Comparison of ENCODE assay signal across 11 mouse cellular contexts in genomic region chr1:128213261-128213660, GRCm38 (mm10). TPM values are rescaled to one million over a fixed set of nuclear protein-coding genes. Genes with fewer than 3 reads are reported as not detected.
DNase-seq lines count a peak whose midpoint lies in the region; ATAC-seq lines count a peak whose summit lies in the region.
"Had no signal": no experiment of that assay in that cellular context is flagged by ENCODE, and none has a peak within 500 bp of the region (broad histone marks: within the 10 kb centered on the region; RNA-seq: fewer than 3 reads in every experiment).

No protein-coding gene starts in this region.

- H3K9ac ChIP-seq in liver, embryonic 11.5 days (ENCODE audit: low read depth, low read length), result no peak overlapping the region
- H3K9ac ChIP-seq: liver, embryonic 15.5 days had no signal

- ATAC-seq in liver, embryonic 11.5 days (replicated peaks; ENCODE audit: low FRiP score), result no peak
- no peak for ATAC-seq in monocyte, adult 5-6 weeks (replicated peaks; ENCODE audit: insufficient number of reproducible peaks, low FRiP score, low TSS enrichment, poor library complexity, severe bottlenecking)
- ATAC-seq: intestine, embryonic 16.5 days had no signal

- H3K27me3 ChIP-seq in heart, embryonic 10.5 days (ENCODE audit: insufficient read depth, poor library complexity, severe bottlenecking), result no peaks in the 10 kb centered on the region
- H3K27me3 ChIP-seq in liver, embryonic 11.5 days (replicated peaks; ENCODE audit: control insufficient read depth, insufficient read depth, low read length), result no peaks in the 10 kb centered on the region
- H3K27me3 ChIP-seq: liver, embryonic 15.5 days had no signal

- H3K9me3 ChIP-seq in heart, embryonic 10.5 days, result no peaks in the 10 kb centered on the region
- no peaks in the 10 kb centered on the region for H3K9me3 ChIP-seq in liver, embryonic 11.5 days (ENCODE audit: control insufficient read depth, low read length)
- H3K9me3 ChIP-seq: liver, embryonic 15.5 days had no signal

- no peak overlapping the region for H3K4me2 ChIP-seq in liver, embryonic 11.5 days
- H3K4me2 ChIP-seq: liver, embryonic 15.5 days had no signal

- no peak overlapping the region for H3K27ac ChIP-seq in heart, embryonic 10.5 days
- no peak overlapping the region for H3K27ac ChIP-seq in liver, embryonic 11.5 days (ENCODE audit: low read depth, low read length)
- H3K27ac ChIP-seq: liver, embryonic 15.5 days had no signal

- no peak overlapping the region for H3K4me3 ChIP-seq in heart, embryonic 10.5 days
- no peak overlapping the region for H3K4me3 ChIP-seq in liver, embryonic 11.5 days (ENCODE audit: low read depth, low read length)
- H3K4me3 ChIP-seq: liver, embryonic 15.5 days had no signal

- H3K4me1 ChIP-seq in heart, embryonic 10.5 days, result no peaks in the 10 kb centered on the region
- H3K4me1 ChIP-seq in liver, embryonic 11.5 days (replicated peaks; ENCODE audit: control insufficient read depth, insufficient read depth, low read length), result no peaks in the 10 kb centered on the region
- H3K4me1 ChIP-seq: liver, embryonic 15.5 days had no signal

- peak; percentile 88 for DNase-seq in heart, embryonic 10.5 days (ENCODE audit: low spot score)
- DNase-seq in heart, postnatal 10 days, result no peak
- DNase-seq in liver, result peak; percentile 17
- no peak for DNase-seq in liver, embryonic 11.5 days (ENCODE audit: low spot score)
- DNase-seq in MEL-GATA-1-ER (ENCODE audit: extremely low read depth, low read depth), result peak; percentile 85
- peak; percentile 38 for DNase-seq in forelimb bud, embryonic 11.5 days (ENCODE audit: low read depth, low spot score)
- no peak for DNase-seq in spleen, adult 12 weeks (ENCODE audit: low spot score)
- DNase-seq: adrenal gland, adult 2 months had no signal

- intact Hi-C loops in heart, postnatal 10 days (cut with DNase I), result no loop called here

- peaks cover 56% of the 10 kb centered on the region for H3K36me3 ChIP-seq in heart, embryonic 10.5 days
- peaks cover 16% of the 10 kb centered on the region for H3K36me3 ChIP-seq in liver, embryonic 11.5 days (ENCODE audit: control insufficient read depth, insufficient read depth, low read length)

- 60% methylated on average over 5 of the region's 5 CpGs for WGBS in heart, embryonic 10.5 days
- WGBS in liver, embryonic 11.5 days, result 73% methylated on average over 5 of the region's 5 CpGs

RNA-seq across cellular contexts. Expression of gene Ubxn4, which starts 30.5 kb away (rescaled TPM):
- polyA plus RNA-seq in heart, embryonic 10.5 days (2016; fragmentation: Nextera tagmentation; extraction: Ambion mirVana), result 57.1 and 63.3 TPM in 2 replicates
- total RNA-seq in heart, postnatal 10 days (2021), result 10 to 100 TPM; 45.1 to 46.7 TPM
- polyA plus RNA-seq in liver, embryonic 11.5 days (2014; fragmentation: Nextera tagmentation; extraction: Ambion mirVana), result 57.9 and 59.5 TPM in 2 replicates
- total RNA-seq in monocyte, adult 5-6 weeks (2017), result 178 to 257 TPM (median 245 TPM) in 3 replicates

Comparison
In these comparisons a context has a peak if more than half of its experiments do, and no peak if none do; other contexts are left out.
1. DNase-seq: peak in heart, embryonic 10.5 days (single experiment), liver (single experiment), MEL-GATA-1-ER (single experiment) and forelimb bud, embryonic 11.5 days (single experiment); none in heart, postnatal 10 days (0 of 2), liver, embryonic 11.5 days (single experiment) and spleen, adult 12 weeks (single experiment).